Mouse (Mus musculus): ENCODE results near the gene Tectb. TPM values are rescaled to one million over a fixed set of nuclear protein-coding genes. Genes with fewer than 3 reads are reported as not detected.

The Tectb gene
- polyA plus RNA-seq, 1 experiment, result not detected

DNA sequence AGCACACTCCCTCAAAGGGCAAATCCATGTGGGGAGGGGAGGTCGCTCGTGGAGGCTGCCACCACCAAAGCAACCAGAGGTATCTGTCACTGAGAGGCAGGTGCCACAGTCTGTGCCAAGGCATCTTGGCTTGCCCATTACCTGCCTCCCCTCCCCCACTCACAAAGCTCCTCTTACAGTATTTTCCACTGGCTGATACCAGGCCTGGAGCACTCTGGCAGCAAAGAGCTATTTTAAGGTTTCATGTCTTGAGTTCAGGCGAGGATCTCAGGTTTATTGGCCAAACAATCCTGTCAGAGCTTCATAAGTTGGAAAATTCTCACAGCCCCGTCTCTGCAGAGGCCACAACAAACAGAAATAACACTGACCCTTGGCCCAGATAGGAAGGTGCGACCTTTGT lies 9.5 kb downstream of the Tectb start:
- Histone ChIP-seq H3K4me3 (replicated peaks; ENCODE audit: control insufficient read depth, low read depth, low read length) (no peak overlapping the region), H3K4me1 (ENCODE audit: control insufficient read depth, insufficient read depth, low read length) (no peaks in the 10 kb centered on the region), H3K27ac (ENCODE audit: control insufficient read depth, insufficient read depth, low read depth, low read length, poor library complexity) (no peak overlapping the region)
- TF ChIP-seq POLR2A (IDR thresholded peaks at IDR 0.05; ENCODE audit: borderline replicate concordance, control insufficient read depth, low read depth, low read length), result no peak
- TF ChIP-seq CTCF (IDR thresholded peaks at IDR 0.05; ENCODE audit: control insufficient read depth, insufficient read depth, low read length), result no peak
- 65% methylated on average over 5 of the region's 5 CpGs for WGBS

GRCm38 (mm10) chr19:55191596-55191995 lies 11.1 kb downstream of the Tectb start:
- Histone ChIP-seq H3K27ac (ENCODE audit: control insufficient read depth, insufficient read depth, low read depth, low read length, poor library complexity) (no peak overlapping the region), H3K4me3 (replicated peaks; ENCODE audit: control insufficient read depth, low read depth, low read length) (no peak overlapping the region), H3K4me1 (ENCODE audit: control insufficient read depth, insufficient read depth, low read length) (no peaks in the 10 kb centered on the region)
- no peak for TF ChIP-seq CTCF (IDR thresholded peaks at IDR 0.05; ENCODE audit: control insufficient read depth, insufficient read depth, low read length)
- no peak for TF ChIP-seq POLR2A (IDR thresholded peaks at IDR 0.05; ENCODE audit: borderline replicate concordance, control insufficient read depth, low read depth, low read length)
- WGBS, result 69% methylated on average over 2 of the region's 2 CpGs

DNA sequence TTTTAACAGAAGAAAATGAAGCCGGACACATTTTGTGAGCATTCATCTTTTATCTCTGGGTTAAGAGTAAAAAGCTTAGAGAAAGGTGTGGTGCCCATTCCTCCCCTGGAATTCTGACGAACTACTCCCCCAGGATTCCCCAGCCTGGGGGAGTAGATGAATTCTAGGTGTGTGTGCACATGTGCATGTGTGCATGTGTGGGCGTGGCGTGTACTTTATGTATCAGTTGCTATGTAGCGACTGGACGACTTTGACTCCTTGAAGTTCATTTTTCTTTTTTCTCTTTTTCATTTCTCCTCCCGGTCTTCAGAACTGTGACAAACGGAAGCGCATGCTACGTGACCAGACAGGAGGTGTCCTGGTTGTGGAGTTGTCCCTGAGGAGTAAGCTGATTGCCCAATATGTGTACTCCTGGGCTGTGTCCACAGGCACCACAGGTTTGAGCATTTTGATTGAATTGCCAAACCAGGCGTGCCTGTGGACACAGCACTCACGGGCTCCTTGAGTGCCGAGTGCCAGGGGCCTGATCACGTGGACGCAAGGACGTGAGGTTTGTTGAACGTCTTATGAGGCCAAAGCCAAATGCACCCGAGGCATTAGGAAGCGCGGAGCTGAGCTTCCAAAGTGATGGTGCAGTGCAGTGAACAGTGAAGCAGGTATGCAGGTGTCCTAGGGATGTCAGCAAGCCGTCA lies 11.9 kb downstream of the Tectb start:
- WGBS, result 84% methylated on average over 21 of the region's 21 CpGs
- no peak for TF ChIP-seq CTCF (IDR thresholded peaks at IDR 0.05; ENCODE audit: control insufficient read depth, insufficient read depth, low read length)
- Histone ChIP-seq H3K4me1 (ENCODE audit: control insufficient read depth, insufficient read depth, low read length) (no peaks in the 10 kb centered on the region), H3K27ac (ENCODE audit: control insufficient read depth, insufficient read depth, low read depth, low read length, poor library complexity) (no peak overlapping the region), H3K4me3 (replicated peaks; ENCODE audit: control insufficient read depth, low read depth, low read length) (no peak overlapping the region)

GRCm38 (mm10) chr19:55193717-55194394 lies 13.3 kb downstream of the Tectb start:
- TF ChIP-seq POLR2A (IDR thresholded peaks at IDR 0.05; ENCODE audit: borderline replicate concordance, control insufficient read depth, low read depth, low read length), result no peak
- no peak for TF ChIP-seq CTCF (IDR thresholded peaks at IDR 0.05; ENCODE audit: control insufficient read depth, insufficient read depth, low read length)
- 66% methylated on average over 11 of the region's 11 CpGs for WGBS
- no peak overlapping the region for H3K4me3 ChIP-seq (replicated peaks; ENCODE audit: control insufficient read depth, low read depth, low read length)
- H3K27ac ChIP-seq (ENCODE audit: control insufficient read depth, insufficient read depth, low read depth, low read length, poor library complexity), result no peak overlapping the region
- no peaks in the 10 kb centered on the region for H3K4me1 ChIP-seq (ENCODE audit: control insufficient read depth, insufficient read depth, low read length)

DNA sequence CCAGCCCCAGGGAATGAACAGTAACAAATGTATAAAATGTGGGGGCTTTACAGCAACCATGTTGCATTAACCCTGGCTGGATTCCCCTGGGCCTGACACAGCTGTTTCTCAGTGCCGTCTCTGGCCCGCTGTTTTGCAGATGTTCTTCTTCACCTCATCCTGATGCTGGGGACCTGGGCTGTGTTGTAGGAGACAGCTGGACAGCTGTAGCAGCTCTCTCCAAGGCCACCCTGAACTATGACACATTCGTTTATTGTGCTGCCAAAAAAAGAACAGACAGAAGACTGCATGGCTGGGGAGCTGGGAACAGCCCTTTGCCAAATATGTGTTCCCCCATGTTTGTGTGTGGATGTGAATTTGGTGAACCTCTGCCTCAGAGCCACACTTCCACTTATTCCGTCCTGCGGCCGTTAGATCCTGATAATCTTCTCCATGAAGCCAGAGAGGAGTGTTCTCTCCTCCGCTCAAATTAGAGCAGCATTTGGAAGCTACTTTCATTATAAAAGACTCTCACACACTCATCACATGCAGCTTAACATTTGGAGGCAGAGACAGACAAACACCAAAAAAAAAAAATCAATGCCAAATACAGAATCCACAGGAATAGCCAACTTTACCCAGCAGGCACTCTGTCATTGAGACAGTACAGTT lies 14.1 kb downstream of the Tectb start:
- no peak overlapping the region for H3K4me3 ChIP-seq (replicated peaks; ENCODE audit: control insufficient read depth, low read depth, low read length)
- no peak overlapping the region for H3K27ac ChIP-seq (ENCODE audit: control insufficient read depth, insufficient read depth, low read depth, low read length, poor library complexity)
- TF ChIP-seq CTCF (IDR thresholded peaks at IDR 0.05; ENCODE audit: control insufficient read depth, insufficient read depth, low read length) (no peak), POLR2A (IDR thresholded peaks at IDR 0.05; ENCODE audit: borderline replicate concordance, control insufficient read depth, low read depth, low read length) (no peak)
- 75% methylated on average over 7 of the region's 7 CpGs for WGBS
- no peaks in the 10 kb centered on the region for H3K4me1 ChIP-seq (ENCODE audit: control insufficient read depth, insufficient read depth, low read length)

GRCm38 (mm10) chr19:55195574-55195973 lies 15.0 kb downstream of the Tectb start:
- Histone ChIP-seq H3K4me3 (replicated peaks; ENCODE audit: control insufficient read depth, low read depth, low read length) (no peak overlapping the region), H3K4me1 (ENCODE audit: control insufficient read depth, insufficient read depth, low read length) (no peaks in the 10 kb centered on the region), H3K27ac (ENCODE audit: control insufficient read depth, insufficient read depth, low read depth, low read length, poor library complexity) (no peak overlapping the region)
- no peak for TF ChIP-seq CTCF (IDR thresholded peaks at IDR 0.05; ENCODE audit: control insufficient read depth, insufficient read depth, low read length)
- TF ChIP-seq POLR2A (IDR thresholded peaks at IDR 0.05; ENCODE audit: borderline replicate concordance, control insufficient read depth, low read depth, low read length), result no peak
- WGBS, result 69% methylated on average over 3 of the region's 3 CpGs

GRCm38 (mm10) chr19:55198303-55198702 lies 17.8 kb downstream of the Tectb start:
- no peak overlapping the region for H3K27ac ChIP-seq (ENCODE audit: control insufficient read depth, insufficient read depth, low read depth, low read length, poor library complexity)
- TF ChIP-seq CTCF (IDR thresholded peaks at IDR 0.05; ENCODE audit: control insufficient read depth, insufficient read depth, low read length), result peak; percentile 62
- TF ChIP-seq POLR2A (IDR thresholded peaks at IDR 0.05; ENCODE audit: borderline replicate concordance, control insufficient read depth, low read depth, low read length), result no peak
- 35% methylated on average over 5 of the region's 5 CpGs for WGBS
- H3K4me1 ChIP-seq (ENCODE audit: control insufficient read depth, insufficient read depth, low read length), result no peaks in the 10 kb centered on the region
- no peak overlapping the region for H3K4me3 ChIP-seq (replicated peaks; ENCODE audit: control insufficient read depth, low read depth, low read length)

GRCm38 (mm10) chr19:55206482-55207138 lies 26.1 kb downstream of the Tectb start:
- no peak overlapping the region for H3K4me3 ChIP-seq (replicated peaks; ENCODE audit: control insufficient read depth, low read depth, low read length)
- TF ChIP-seq POLR2A (IDR thresholded peaks at IDR 0.05; ENCODE audit: borderline replicate concordance, control insufficient read depth, low read depth, low read length), result no peak
- TF ChIP-seq CTCF (IDR thresholded peaks at IDR 0.05; ENCODE audit: control insufficient read depth, insufficient read depth, low read length), result peak; percentile 27; the same call in 1 of the 2 replicates
- WGBS, result 35% methylated on average over 8 of the region's 8 CpGs
- H3K27ac ChIP-seq (ENCODE audit: control insufficient read depth, insufficient read depth, low read depth, low read length, poor library complexity), result no peak overlapping the region
- no peaks in the 10 kb centered on the region for H3K4me1 ChIP-seq (ENCODE audit: control insufficient read depth, insufficient read depth, low read length)

All from bone marrow, adult 2 months (tissue).